Mouse (Mus musculus) intestine, postnatal 0 days (tissue): Measurements from ENCODE around the gene Olfr691. TPM values are rescaled to one million over a fixed set of nuclear protein-coding genes. Genes with fewer than 3 reads are reported as not detected.

Experiments
- ATAC-seq: fragments of 200-750 bp; cut with Nextera tagmentation; 2 replicates; pipeline ENCODE4 v1.8.0; 2017; ENCODE audit warnings: mild to moderate bottlenecking, moderate TSS enrichment, moderate library complexity
- H3K27ac ChIP-seq: fragments of 300-500 bp; sonication (generic); 2 replicates; pipeline ENCODE4 v1.5.1; 2014; ENCODE audit warnings: mild to moderate bottlenecking, low read depth, low read length, moderate library complexity
- H3K27me3 ChIP-seq: fragments of 300-500 bp; sonication (generic); replicated peaks from 2 replicates; pipeline ENCODE4 v1.6.1; 2014; ENCODE audit warnings: low read length, mixed read lengths; ENCODE audit not compliant: control insufficient read depth, insufficient read depth
- H3K36me3 ChIP-seq: fragments of 300-500 bp; sonication (generic); 2 replicates; pipeline ENCODE4 v1.6.1; 2014; ENCODE audit warnings: mild to moderate bottlenecking, moderate library complexity; ENCODE audit not compliant: control insufficient read depth, insufficient read depth
- H3K4me1 ChIP-seq: fragments of 300-500 bp; sonication (generic); replicated peaks from 2 replicates; pipeline ENCODE4 v1.6.1; 2014; ENCODE audit warnings: antibody characterized with exemption, low read length, mixed read lengths; ENCODE audit not compliant: control insufficient read depth, insufficient read depth
- H3K4me2 ChIP-seq: fragments of 300-500 bp; sonication (generic); replicated peaks from 2 replicates; pipeline ENCODE4 v1.6.1; 2014; ENCODE audit warnings: low read depth, mild to moderate bottlenecking, moderate library complexity
- H3K4me3 ChIP-seq: fragments of 300-500 bp; sonication (generic); 2 replicates; pipeline ENCODE4 v1.5.1; 2014; ENCODE audit warnings: low read depth, low read length
- H3K9ac ChIP-seq: fragments of 300-500 bp; sonication (generic); 2 replicates; pipeline ENCODE4 v1.6.1; 2014; ENCODE audit warnings: mild to moderate bottlenecking, low read depth, low read length
- H3K9me3 ChIP-seq: fragments of 300-500 bp; sonication (generic); 2 replicates; pipeline ENCODE4 v1.6.1; 2016; ENCODE audit warnings: mixed run types; ENCODE audit not compliant: control insufficient read depth
- CTCF ChIP-seq: sonication (generic); IDR thresholded peaks from 2 replicates; pipeline ENCODE4 v1.5.1; 2016; ENCODE audit warnings: low read depth, mild to moderate bottlenecking, control low read depth, antibody characterized with exemption, moderate library complexity
- WGBS: fragments of 180-500 bp; shearing (Covaris S2); extraction: QIAGEN DNeasy Blood & Tissue Kit; methylation state at CpG from one replicate; pipeline ENCODE4 v1.1.7; 2014; 5-methylcytosine and 5-hydroxymethylcytosine counted together
- polyA plus RNA-seq: library from polyadenylated mRNA; unstranded; fragments of >200 nt; fragmentation: Nextera tagmentation; extraction: Ambion mirVana; gene quantifications from 2 replicates; pipeline ENCODE4 v1.2.1, GENCODE M21; 2015

Olfr691 gene
- polyA plus RNA-seq = not detected in 2 replicates

DNA sequence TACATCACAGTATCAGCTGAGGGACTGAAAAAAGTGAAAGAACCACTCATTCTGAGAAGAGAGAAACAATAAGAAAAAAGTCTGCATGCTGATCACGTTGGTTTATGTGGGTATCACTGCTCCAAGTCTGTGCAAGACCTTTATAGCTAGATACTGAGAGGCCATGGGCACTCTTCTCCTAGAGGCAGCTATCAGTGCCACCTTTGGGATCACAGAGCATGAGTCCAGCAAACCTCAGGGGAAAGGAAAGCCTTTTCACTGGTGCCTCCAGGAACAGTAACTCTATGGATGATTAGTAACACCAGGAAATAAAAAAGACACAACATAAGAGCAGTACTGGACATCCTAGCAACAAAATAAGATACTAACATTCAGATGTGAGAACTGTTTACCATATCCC is at the start of gene Olfr691:
TSS of gene Olfr691 (minus strand) at position 101 of the 400 bp plus-strand sequence.
- Histone ChIP-seq H3K9ac (no peak within 1 kb of the TSS), H3K4me1 (no peaks in the 10 kb centered on the region), H3K9me3 (no peaks in the 10 kb centered on the region), H3K4me3 (no peak within 1 kb of the TSS), H3K36me3 (no peaks in the 10 kb centered on the region), H3K27me3 (no peaks in the 10 kb centered on the region), H3K27ac (no peak within 1 kb of the TSS), H3K4me2 (no peak within 1 kb of the TSS)
- no peak for TF ChIP-seq CTCF
- ATAC-seq = no peak
- WGBS = 33% methylated on average over 1 of the region's 1 CpGs

DNA sequence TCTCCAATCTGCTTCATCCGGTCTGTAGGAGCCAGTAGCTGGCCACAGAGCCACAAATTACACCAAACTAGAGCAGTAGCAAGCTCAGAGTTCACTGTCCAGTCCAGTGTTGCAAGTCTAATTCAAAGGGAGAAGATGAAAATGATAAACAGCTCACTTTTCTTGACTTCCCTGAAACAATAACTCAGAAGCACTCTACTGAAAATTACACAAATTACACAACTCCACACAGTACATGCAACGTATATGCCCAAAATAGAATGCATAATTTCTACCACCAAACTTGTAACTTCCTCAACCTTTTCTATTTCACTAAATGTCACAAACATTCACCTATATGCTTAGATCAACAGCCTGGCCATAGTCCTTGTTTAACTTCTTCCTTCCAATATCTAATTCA is 48.2 kb upstream of the Olfr691 start:
- no peak overlapping the region for H3K4me3 ChIP-seq
- no peaks in the 10 kb centered on the region for H3K4me1 ChIP-seq
- H3K4me2 ChIP-seq = no peak overlapping the region
- H3K27me3 ChIP-seq = no peaks in the 10 kb centered on the region
- H3K9me3 ChIP-seq = no peaks in the 10 kb centered on the region
- H3K9ac ChIP-seq = no peak overlapping the region
- no peak for TF ChIP-seq CTCF
- no peak for ATAC-seq
- peaks cover 44% of the 10 kb centered on the region for H3K36me3 ChIP-seq
- no peak overlapping the region for H3K27ac ChIP-seq
- 81% methylated on average over 2 of the region's 2 CpGs for WGBS

GRCm38 (mm10) chr7:105387696-105388095 is 45.6 kb upstream of the Olfr691 start:
- Histone ChIP-seq H3K27ac (no peak overlapping the region), H3K4me3 (no peak overlapping the region), H3K9me3 (no peaks in the 10 kb centered on the region), H3K27me3 (no peaks in the 10 kb centered on the region), H3K4me2 (no peak overlapping the region), H3K4me1 (no peaks in the 10 kb centered on the region), H3K9ac (no peak overlapping the region), H3K36me3 (peaks cover 69% of the 10 kb centered on the region)
- ATAC-seq = no peak
- TF ChIP-seq CTCF = no peak
- WGBS = 62% methylated on average over 2 of the region's 2 CpGs

DNA sequence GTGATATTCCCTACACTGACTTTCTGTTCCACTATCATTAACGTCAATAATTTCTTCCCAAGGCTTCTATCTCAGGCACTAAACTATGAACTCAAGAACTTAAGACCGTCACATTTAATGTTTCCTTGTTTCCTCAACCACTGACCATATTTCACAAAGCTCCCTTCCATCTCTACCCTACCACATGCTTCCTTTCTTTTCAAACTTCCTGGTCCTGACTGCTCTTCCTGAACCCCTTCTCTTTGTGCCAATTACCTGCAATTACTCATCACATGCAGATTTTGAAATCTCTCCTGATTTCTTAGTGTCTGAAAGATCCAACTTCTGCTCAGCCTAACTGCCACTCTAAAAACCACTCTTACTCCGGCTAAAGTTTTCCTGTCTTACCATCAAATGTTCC is 38.3 kb upstream of the Olfr691 start:
- H3K4me2 ChIP-seq = no peak overlapping the region
- no peaks in the 10 kb centered on the region for H3K27me3 ChIP-seq
- TF ChIP-seq CTCF = no peak
- no peaks in the 10 kb centered on the region for H3K9me3 ChIP-seq
- H3K4me1 ChIP-seq = no peaks in the 10 kb centered on the region
- H3K27ac ChIP-seq = no peak overlapping the region
- WGBS = 73% methylated on average over 3 of the region's 3 CpGs
- no peak overlapping the region for H3K4me3 ChIP-seq
- no peak for ATAC-seq
- peaks cover 71% of the 10 kb centered on the region for H3K36me3 ChIP-seq
- no peak overlapping the region for H3K9ac ChIP-seq

GRCm38 (mm10) chr7:105374866-105375265 is 32.8 kb upstream of the Olfr691 start, which contains the start of gene Gm5901:
TSS of gene Gm5901 (plus strand) at chr7:105375038.
- Histone ChIP-seq H3K27ac (no peak within 1 kb of the TSS), H3K9me3 (no peaks in the 10 kb centered on the region), H3K4me2 (no peak within 1 kb of the TSS), H3K36me3 (peaks cover 33% of the 10 kb centered on the region), H3K4me3 (no peak within 1 kb of the TSS), H3K9ac (no peak within 1 kb of the TSS), H3K4me1 (no peaks in the 10 kb centered on the region), H3K27me3 (no peaks in the 10 kb centered on the region)
- no peak for ATAC-seq
- 85% methylated on average over 1 of the region's 1 CpGs for WGBS
- no peak for TF ChIP-seq CTCF

- Histone ChIP-seq H3K4me2 (no peak overlapping the region), H3K9ac (no peak overlapping the region), H3K4me3 (no peak overlapping the region), H3K27me3 (no peaks in the 10 kb centered on the region), H3K27ac (no peak overlapping the region), H3K9me3 (no peaks in the 10 kb centered on the region), H3K36me3 (peaks cover 25% of the 10 kb centered on the region), H3K4me1 (no peaks in the 10 kb centered on the region)
- WGBS = 87% methylated on average over 3 of the region's 3 CpGs
- no peak for ATAC-seq
- no peak for TF ChIP-seq CTCF
Measured at GRCm38 (mm10) chr7:105373976-105374375, 31.9 kb upstream of the Olfr691 start.

DNA sequence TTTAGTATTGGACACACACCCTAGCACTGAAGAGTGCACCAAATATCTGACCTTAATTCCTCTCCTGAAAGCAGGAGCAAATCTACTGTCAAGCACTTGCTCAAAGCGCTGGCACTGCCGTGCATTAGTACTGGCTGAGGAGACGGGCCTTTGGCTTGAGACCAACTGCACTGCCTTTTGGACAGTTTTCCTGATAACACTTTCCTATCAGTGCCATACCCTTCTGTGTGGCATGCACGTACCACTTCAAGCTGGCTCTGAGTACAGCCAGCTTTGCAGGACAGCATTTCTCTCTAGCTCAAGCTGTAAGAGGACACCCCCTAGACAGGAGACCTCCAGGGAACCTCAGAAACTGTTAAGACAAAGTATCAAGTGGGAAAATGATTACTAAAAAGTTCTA is 31.4 kb upstream of the Olfr691 start:
- H3K4me3 ChIP-seq = no peak overlapping the region
- no peaks in the 10 kb centered on the region for H3K27me3 ChIP-seq
- peaks cover 21% of the 10 kb centered on the region for H3K36me3 ChIP-seq
- no peak for TF ChIP-seq CTCF
- no peak overlapping the region for H3K9ac ChIP-seq
- H3K27ac ChIP-seq = no peak overlapping the region
- ATAC-seq = no peak
- no peaks in the 10 kb centered on the region for H3K9me3 ChIP-seq
- H3K4me1 ChIP-seq = no peaks in the 10 kb centered on the region
- no peak overlapping the region for H3K4me2 ChIP-seq
- WGBS = 79% methylated on average over 4 of the region's 4 CpGs
